Mouse (Mus musculus) erythroblast, embryonic 14.5 days (primary cell): ENCODE results near the gene Adora1.

ENCODE experiments used
- GATA1 ChIP-seq: IDR thresholded peaks from 2 replicates; pipeline ENCODE4 v1.6.1; 2012; ENCODE audit warnings: low read length, inconsistent platforms, mixed read lengths
- TAL1 ChIP-seq: IDR thresholded peaks from 3 replicates; pipeline ENCODE4 v1.6.1; 2012; ENCODE audit warnings: low read length, inconsistent platforms, mixed read lengths

DNA sequence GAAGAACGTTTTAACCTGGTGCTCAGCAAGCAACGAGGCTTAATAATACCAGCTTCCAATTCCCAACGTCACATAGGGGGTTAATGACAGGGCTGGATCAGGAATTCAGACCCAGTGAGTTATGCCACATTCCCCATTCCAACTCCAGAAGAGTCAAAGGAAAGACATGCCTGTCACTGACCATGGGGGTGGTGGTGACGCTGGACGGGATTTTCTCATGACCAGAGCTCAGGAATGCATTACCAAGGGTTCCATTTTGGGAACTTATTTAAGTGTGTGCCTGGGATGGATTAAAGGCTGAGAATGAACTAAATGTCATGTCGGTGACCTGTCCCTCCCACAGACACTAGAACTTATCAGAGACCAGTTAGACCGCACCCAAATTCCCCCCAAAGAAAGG, 41.6 kb upstream of the Adora1 start:
- TF ChIP-seq GATA1 (no peak), TAL1 (no peak)
